Mouse (Mus musculus): ENCODE results near the gene Nsdhl. TPM values are rescaled to one million over a fixed set of nuclear protein-coding genes. Genes with fewer than 3 reads are reported as not detected.

The Nsdhl gene
- total and polyA plus RNA-seq, 2 experiments from 2014 or later: 41.5 to 42.6 TPM

GRCm38 (mm10) chrX:72987520-72987905 is 69.2 kb downstream of the Nsdhl start:
- Histone ChIP-seq H3K9me3 (ENCODE audit: low read length) (no peaks in the 10 kb centered on the region), H3K4me2 (ENCODE audit: low read depth, low read length, poor library complexity, severe bottlenecking) (peak overlapping the region; percentile 61), H3K4me1 (ENCODE audit: insufficient read depth, low read length) (no peaks in the 10 kb centered on the region), H3K36me3 (ENCODE audit: insufficient read depth, low read length) (no peaks in the 10 kb centered on the region), H3K27ac (ENCODE audit: low read depth, low read length) (no peak overlapping the region), H3K9ac (replicated peaks; ENCODE audit: low read length, poor library complexity, severe bottlenecking) (no peak overlapping the region), H3K4me3 (ENCODE audit: low read depth, low read length) (peak overlapping the region; percentile 31), H3K27me3 (ENCODE audit: insufficient read depth, low read length) (0 out of 2 replicates have a peak, but pooled peaks cover 5% of the 10 kb centered on the region)
- no peak for TF ChIP-seq CTCF (IDR thresholded peaks at IDR 0.05)
- DNase-seq (ENCODE audit: low spot score): no peak
- WGBS: 26% methylated on average over 14 of the region's 14 CpGs
- no peak for ATAC-seq (ENCODE audit: low FRiP score)

DNA sequence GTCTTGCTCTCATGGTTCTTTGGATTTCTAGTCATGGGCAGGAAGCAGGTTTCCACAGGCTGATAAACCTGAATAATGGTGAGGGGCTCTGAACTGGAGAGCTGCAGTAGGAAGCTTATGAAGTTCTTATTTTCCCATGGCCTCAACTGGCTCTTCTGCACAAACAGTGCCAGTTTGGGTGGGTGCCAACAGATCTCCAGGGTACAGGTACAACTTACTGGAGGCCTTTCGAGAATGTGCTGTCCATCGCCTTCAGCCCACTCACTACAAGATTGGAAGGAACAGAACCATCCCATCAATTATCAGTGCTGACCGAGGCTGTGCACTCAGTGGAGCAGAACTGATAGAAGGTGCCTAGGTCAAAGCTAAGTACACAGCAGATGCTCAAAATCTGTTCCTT is 70.1 kb downstream of the Nsdhl start:
- DNase-seq (ENCODE audit: low spot score) (no peak), ATAC-seq (ENCODE audit: low FRiP score) (no peak)
- Histone ChIP-seq H3K4me1 (ENCODE audit: insufficient read depth, low read length) (no peaks in the 10 kb centered on the region), H3K9me3 (ENCODE audit: low read length) (no peaks in the 10 kb centered on the region), H3K4me3 (ENCODE audit: low read depth, low read length) (no peak overlapping the region), H3K36me3 (ENCODE audit: insufficient read depth, low read length) (no peaks in the 10 kb centered on the region), H3K27ac (ENCODE audit: low read depth, low read length) (no peak overlapping the region), H3K9ac (replicated peaks; ENCODE audit: low read length, poor library complexity, severe bottlenecking) (no peak overlapping the region), H3K27me3 (ENCODE audit: insufficient read depth, low read length) (0 out of 2 replicates have a peak, but pooled peaks cover 5% of the 10 kb centered on the region), H3K4me2 (ENCODE audit: low read depth, low read length, poor library complexity, severe bottlenecking) (no peak overlapping the region)
- WGBS: 83% methylated on average over 3 of the region's 3 CpGs
- no peak for TF ChIP-seq CTCF (IDR thresholded peaks at IDR 0.05)

GRCm38 (mm10) chrX:72990581-72990980 is 72.2 kb downstream of the Nsdhl start:
- Histone ChIP-seq H3K36me3 (ENCODE audit: insufficient read depth, low read length) (no peaks in the 10 kb centered on the region), H3K9ac (replicated peaks; ENCODE audit: low read length, poor library complexity, severe bottlenecking) (no peak overlapping the region), H3K4me3 (ENCODE audit: low read depth, low read length) (no peak overlapping the region), H3K27ac (ENCODE audit: low read depth, low read length) (no peak overlapping the region), H3K4me1 (ENCODE audit: insufficient read depth, low read length) (no peaks in the 10 kb centered on the region), H3K9me3 (ENCODE audit: low read length) (no peaks in the 10 kb centered on the region), H3K27me3 (ENCODE audit: insufficient read depth, low read length) (0 out of 2 replicates have a peak, but pooled peaks cover 5% of the 10 kb centered on the region), H3K4me2 (ENCODE audit: low read depth, low read length, poor library complexity, severe bottlenecking) (no peak overlapping the region)
- WGBS: 69% methylated on average over 3 of the region's 3 CpGs
- ATAC-seq (ENCODE audit: low FRiP score): no peak
- DNase-seq (ENCODE audit: low spot score): no peak
- TF ChIP-seq CTCF (IDR thresholded peaks at IDR 0.05): no peak

GRCm38 (mm10) chrX:72992291-72992919 is 74.0 kb downstream of the Nsdhl start:
- no peak for DNase-seq (ENCODE audit: low spot score)
- Histone ChIP-seq H3K9me3 (ENCODE audit: low read length) (no peaks in the 10 kb centered on the region), H3K4me2 (ENCODE audit: low read depth, low read length, poor library complexity, severe bottlenecking) (no peak overlapping the region), H3K36me3 (ENCODE audit: insufficient read depth, low read length) (no peaks in the 10 kb centered on the region), H3K4me1 (ENCODE audit: insufficient read depth, low read length) (no peaks in the 10 kb centered on the region), H3K4me3 (ENCODE audit: low read depth, low read length) (no peak overlapping the region), H3K27ac (ENCODE audit: low read depth, low read length) (no peak overlapping the region), H3K9ac (replicated peaks; ENCODE audit: low read length, poor library complexity, severe bottlenecking) (no peak overlapping the region), H3K27me3 (ENCODE audit: insufficient read depth, low read length) (0 out of 2 replicates have a peak, but pooled peaks cover 5% of the 10 kb centered on the region)
- TF ChIP-seq CTCF (IDR thresholded peaks at IDR 0.05): peak; percentile 54
- no peak for ATAC-seq (ENCODE audit: low FRiP score)
- WGBS: 55% methylated on average over 5 of the region's 5 CpGs

GRCm38 (mm10) chrX:72995542-72995941 is 77.2 kb downstream of the Nsdhl start:
- no peak for ATAC-seq (ENCODE audit: low FRiP score)
- TF ChIP-seq CTCF (IDR thresholded peaks at IDR 0.05): no peak
- no peak overlapping the region for H3K4me3 ChIP-seq (ENCODE audit: low read depth, low read length)

DNA sequence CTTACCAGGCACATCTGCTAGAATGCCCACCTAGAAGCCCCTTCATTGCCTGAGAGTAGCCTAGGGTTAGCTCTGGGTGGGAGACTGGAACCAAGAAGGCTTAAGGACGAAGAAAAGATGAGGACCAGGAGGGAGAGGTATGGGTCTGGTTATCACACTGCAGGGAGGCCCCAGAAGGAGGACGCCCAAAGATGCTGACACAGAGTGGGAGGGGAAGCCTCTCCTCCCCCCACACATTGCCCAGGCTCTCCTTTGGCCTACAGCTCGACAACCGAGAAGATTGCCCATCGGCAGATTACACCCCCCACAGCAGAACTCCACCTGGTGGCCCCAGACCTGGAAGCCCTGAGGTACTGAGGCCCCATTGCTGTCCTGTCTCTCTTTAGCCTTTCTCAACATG is 84.8 kb downstream of the Nsdhl start:
- Histone ChIP-seq H3K9me3 (ENCODE audit: low read length) (no peaks in the 10 kb centered on the region), H3K27ac (ENCODE audit: low read depth, low read length) (no peak overlapping the region), H3K36me3 (ENCODE audit: insufficient read depth, low read length) (no peaks in the 10 kb centered on the region), H3K4me1 (ENCODE audit: insufficient read depth, low read length) (no peaks in the 10 kb centered on the region), H3K4me3 (ENCODE audit: low read depth, low read length) (no peak overlapping the region), H3K27me3 (ENCODE audit: insufficient read depth, low read length) (no peaks in the 10 kb centered on the region), H3K9ac (replicated peaks; ENCODE audit: low read length, poor library complexity, severe bottlenecking) (no peak overlapping the region), H3K4me2 (ENCODE audit: low read depth, low read length, poor library complexity, severe bottlenecking) (no peak overlapping the region)
- DNase-seq (ENCODE audit: low spot score) (no peak), ATAC-seq (ENCODE audit: low FRiP score) (no peak)
- TF ChIP-seq CTCF (IDR thresholded peaks at IDR 0.05): no peak
- 79% methylated on average over 5 of the region's 5 CpGs for WGBS

More at GRCm38 (mm10) chrX:72995542-72995941, 77.2 kb downstream of the Nsdhl start:
- H3K4me2 ChIP-seq (ENCODE audit: low read depth, low read length, poor library complexity, severe bottlenecking): no peak overlapping the region
- DNase-seq (ENCODE audit: low spot score): no peak
- no peaks in the 10 kb centered on the region for H3K4me1 ChIP-seq (ENCODE audit: insufficient read depth, low read length)
- H3K27ac ChIP-seq (ENCODE audit: low read depth, low read length): no peak overlapping the region
- no peaks in the 10 kb centered on the region for H3K27me3 ChIP-seq (ENCODE audit: insufficient read depth, low read length)
- 65% methylated on average over 3 of the region's 3 CpGs for WGBS
- H3K9me3 ChIP-seq (ENCODE audit: low read length): no peaks in the 10 kb centered on the region
- no peak overlapping the region for H3K9ac ChIP-seq (replicated peaks; ENCODE audit: low read length, poor library complexity, severe bottlenecking)
- H3K36me3 ChIP-seq (ENCODE audit: insufficient read depth, low read length): no peaks in the 10 kb centered on the region

Measured in midbrain, postnatal 0 days (tissue).